Comparison of ENCODE assay signal across 11 mouse cellular contexts in genomic region chr2:155098720-155099380, GRCm38 (mm10). TPM values are rescaled to one million over a fixed set of nuclear protein-coding genes. Genes with fewer than 3 reads are reported as not detected.
DNase-seq lines count a peak whose midpoint lies in the region; ATAC-seq and TF ChIP-seq lines count a peak whose summit lies in the region.
"Had no signal": no experiment of that assay in that cellular context is flagged by ENCODE, and none has a peak within 500 bp of the region (broad histone marks: within the 10 kb centered on the region; RNA-seq: fewer than 3 reads in every experiment).

No protein-coding gene starts in this region.

- H3K36me3 ChIP-seq in heart, adult 2 months (ENCODE audit: control insufficient read depth, insufficient read depth, low read length): no peaks in the 10 kb centered on the region
- no peaks in the 10 kb centered on the region for H3K36me3 ChIP-seq in heart, embryonic 12.5 days
- H3K36me3 ChIP-seq: G1E; limb, embryonic 13.5 days had no signal

- no peaks in the 10 kb centered on the region for H3K9me3 ChIP-seq in heart, embryonic 12.5 days (replicated peaks)
- H3K9me3 ChIP-seq: G1E; limb, embryonic 13.5 days had no signal

- H3K27me3 ChIP-seq in heart, adult 2 months (ENCODE audit: control insufficient read depth, insufficient read depth, low read length): no peaks in the 10 kb centered on the region
- H3K27me3 ChIP-seq in heart, embryonic 12.5 days (replicated peaks): no peaks in the 10 kb centered on the region
- H3K27me3 ChIP-seq: limb, embryonic 13.5 days had no signal

- H3K4me3 ChIP-seq in heart, adult 2 months: no peak overlapping the region
- no peak overlapping the region for H3K4me3 ChIP-seq in heart, embryonic 12.5 days
- H3K4me3 ChIP-seq: limb, embryonic 13.5 days had no signal

- H3K4me2 ChIP-seq in heart, embryonic 12.5 days: no peak overlapping the region
- H3K4me2 ChIP-seq: limb, embryonic 13.5 days had no signal

- TF ChIP-seq POLR2A in heart, adult 2 months (IDR thresholded peaks at IDR 0.05; ENCODE audit: insufficient read depth, low read depth, low read length): no peak

- 88% methylated on average over 9 of the region's 9 CpGs for WGBS in heart, adult 2 months
- 83% methylated on average over 9 of the region's 9 CpGs for WGBS in heart, embryonic 12.5 days

- ATAC-seq in heart, embryonic 12.5 days (ENCODE audit: insufficient number of reproducible peaks, low FRiP score): no peak
- ATAC-seq: hindbrain, embryonic 16.5 days had no signal

- peak; percentile 15; the same call in 1 of the 2 replicates for TF ChIP-seq CTCF in heart, adult 2 months (IDR thresholded peaks at IDR 0.05)

- no peak overlapping the region for H3K27ac ChIP-seq in heart, adult 2 months
- no peak overlapping the region for H3K27ac ChIP-seq in heart, embryonic 12.5 days (ENCODE audit: poor library complexity, severe bottlenecking)
- H3K27ac ChIP-seq: limb, embryonic 13.5 days had no signal

- no peak for TF ChIP-seq EP300 in heart, adult 2 months (IDR thresholded peaks at IDR 0.05; ENCODE audit: insufficient read depth, low read depth, low read length)

- DNase-seq in heart, adult 2 months: no peak
- DNase-seq in lung, postnatal 10 days: peak; percentile 59
- DNase-seq in lung, adult 18-20 months: no peak
- peak; percentile 54 for DNase-seq in brain, adult 2 months (ENCODE audit: low read depth, low spot score)
- DNase-seq in retina, embryonic 14.5 days (ENCODE audit: low spot score): peak; percentile 63
- DNase-seq in cerebellum, adult 8-10 months: no peak
- no peak for DNase-seq in ovary, adult 18-20 months (ENCODE audit: low spot score)

- H3K79me2 ChIP-seq in heart, adult 2 months (replicated peaks; ENCODE audit: control insufficient read depth, insufficient read depth, low read length): no peaks in the 10 kb centered on the region

- no peak overlapping the region for H3K9ac ChIP-seq in heart, adult 2 months (ENCODE audit: low read depth, low read length)
- no peak overlapping the region for H3K9ac ChIP-seq in heart, embryonic 12.5 days
- H3K9ac ChIP-seq: limb, embryonic 13.5 days had no signal

- H3K4me1 ChIP-seq in heart, adult 2 months (ENCODE audit: control insufficient read depth, insufficient read depth, low read length): no peaks in the 10 kb centered on the region
- peaks cover 17% of the 10 kb centered on the region for H3K4me1 ChIP-seq in heart, embryonic 12.5 days (replicated peaks)
- H3K4me1 ChIP-seq: limb, embryonic 13.5 days had no signal

- intact Hi-C loops in heart, adult 2 months (cut with DNase I): no loop called here

RNA-seq across cellular contexts. Expression of gene Ahcy, which starts 24.6 kb away (rescaled TPM):
- total RNA-seq in heart, adult 2 months (2021): 10 to 100 TPM; 10.5 to 14.0 TPM
- polyA plus RNA-seq in heart, adult 2 months (2012; rRNA removed): 22.5 and 30.8 TPM in 2 replicates
- 48.6 and 50.9 TPM in 2 replicates for polyA plus RNA-seq in heart, embryonic 12.5 days (2016; fragmentation: Nextera tagmentation; extraction: Ambion mirVana)

RNA-seq across cellular contexts. Expression of gene Itch, which starts 34.5 kb away (rescaled TPM):
- total RNA-seq in heart, adult 2 months (2021): 10 to 100 TPM; 26.4 to 26.8 TPM
- 6.9 and 10.5 TPM in 2 replicates for polyA plus RNA-seq in heart, adult 2 months (2012; rRNA removed)
- polyA plus RNA-seq in heart, embryonic 12.5 days (2016; fragmentation: Nextera tagmentation; extraction: Ambion mirVana): 43.2 and 44.2 TPM in 2 replicates

Comparison
In these comparisons a context has a peak if more than half of its experiments do, and no peak if none do; other contexts are left out.
1. DNase-seq: peak in lung, postnatal 10 days (single experiment), brain, adult 2 months (single experiment) and retina, embryonic 14.5 days (single experiment); none in heart, adult 2 months (0 of 2), lung, adult 18-20 months (0 of 2), cerebellum, adult 8-10 months (single experiment) and ovary, adult 18-20 months (single experiment).